Mouse (Mus musculus) embryonic fibroblast, embryonic 13.5 days (primary cell): Measurements from ENCODE around the gene Adora1.

Experiments
- CTCF ChIP-seq: IDR thresholded peaks from 2 replicates; pipeline ENCODE4 v1.5.1; 2011; ENCODE audit warnings: mild to moderate bottlenecking, control low read depth, low read length, moderate library complexity, borderline replicate concordance; ENCODE audit not compliant: insufficient read depth
- POLR2A ChIP-seq: IDR thresholded peaks from 2 replicates; pipeline ENCODE4 v1.6.1; 2011; ENCODE audit warnings: low read depth, mild to moderate bottlenecking, control low read depth, low read length, moderate library complexity

GRCm38 (mm10) chr1:134161399-134161798 lies 73.8 kb downstream of the Adora1 start:
- TF ChIP-seq CTCF: no peak
- no peak for TF ChIP-seq POLR2A
